Mouse (Mus musculus): Measurements from ENCODE around the gene Tab1. TPM values are rescaled to one million over a fixed set of nuclear protein-coding genes. Genes with fewer than 3 reads are reported as not detected.
"Not testable (repeated sequence)": the region's sequence is repeated elsewhere in the genome, so short reads cannot be mapped to it uniquely, and the experiment has no call there.

The Tab1 gene
- total RNA-seq, 2 experiments from 2014 or later, result 14.8 to 18.4 TPM

DNA sequence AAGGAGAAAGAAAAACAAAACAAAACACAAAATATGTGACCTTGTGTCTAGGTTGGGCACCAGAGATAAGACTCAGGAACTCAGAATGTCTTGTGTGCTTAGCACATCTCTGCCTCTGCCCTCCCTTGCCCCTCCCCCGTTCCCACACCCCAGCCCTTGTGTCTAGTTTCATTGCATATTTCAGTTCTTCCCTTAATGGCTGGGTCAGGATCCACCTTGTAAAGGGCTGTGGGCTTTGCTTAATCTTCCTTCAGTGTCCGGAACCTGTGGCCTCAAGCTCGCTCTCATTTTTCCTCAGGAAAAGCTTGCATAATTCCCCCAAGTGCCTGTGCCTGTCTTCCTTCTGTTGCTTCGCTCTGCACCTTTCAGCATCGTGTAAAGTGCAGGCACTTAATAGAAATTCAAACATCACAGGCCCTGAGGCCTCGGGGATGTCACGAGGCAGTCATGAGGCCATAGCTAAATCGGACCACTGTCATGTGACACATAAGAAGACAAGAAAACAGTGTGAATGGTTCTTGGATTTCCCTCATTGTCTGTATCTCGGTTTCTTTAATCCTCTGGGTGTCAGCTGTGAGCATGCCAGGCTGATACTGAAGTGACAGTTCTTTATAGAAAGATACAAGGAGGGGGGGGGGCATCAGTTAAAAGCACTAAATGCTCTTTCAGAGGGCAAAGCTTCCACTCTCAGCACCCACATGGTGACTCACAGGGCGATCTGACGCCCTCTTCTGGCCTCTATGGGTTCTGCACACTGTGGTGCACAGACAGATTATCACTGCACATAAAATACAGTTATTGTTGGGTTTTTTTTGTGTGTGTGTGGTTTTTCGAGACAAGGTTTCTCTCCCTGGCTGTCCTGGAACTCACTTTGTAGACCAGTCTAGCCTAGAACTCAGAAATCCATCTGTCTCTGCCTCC is 27.2 kb upstream of the Tab1 start:
- no peak for DNase-seq

DNA sequence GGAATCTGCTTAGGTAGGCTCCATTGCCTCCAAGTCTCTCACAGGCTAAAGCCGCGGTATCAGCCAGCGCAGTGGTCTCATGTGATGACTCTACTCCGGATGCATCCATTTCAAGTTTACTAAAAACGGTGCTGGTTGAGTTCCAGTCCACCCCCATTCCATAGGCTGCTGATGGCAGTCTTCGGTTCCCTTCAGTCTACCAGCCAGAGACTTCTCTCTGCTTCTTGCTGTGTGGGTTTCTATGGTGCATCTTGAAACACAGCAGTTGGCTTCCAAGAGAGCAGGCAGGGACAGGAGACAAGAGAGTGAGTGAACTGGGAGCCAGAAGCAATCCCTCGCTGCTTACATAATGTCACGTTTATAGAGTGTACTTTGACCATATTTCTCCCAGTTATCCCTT is 25.8 kb upstream of the Tab1 start:
- no peak for DNase-seq

DNA sequence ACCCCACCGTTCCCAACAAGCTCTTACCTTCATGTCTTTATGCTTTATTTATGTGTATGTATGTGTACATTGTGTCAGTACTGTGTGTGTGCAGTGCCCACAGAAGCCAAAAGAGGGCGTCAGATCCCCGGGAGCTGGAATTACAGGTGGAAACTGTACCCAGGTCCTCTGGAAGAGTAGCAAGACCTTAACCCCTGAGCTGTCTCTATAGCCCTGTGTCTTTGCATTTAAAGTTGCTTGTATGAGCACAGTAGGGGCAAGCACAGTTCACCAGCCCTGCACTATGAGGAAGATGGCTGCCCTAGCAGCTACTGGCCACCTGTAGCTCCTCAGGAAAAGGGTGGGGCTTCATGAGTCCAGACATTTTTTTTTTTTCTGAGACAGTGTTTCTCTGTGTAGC is 25.4 kb upstream of the Tab1 start:
- no peak for DNase-seq

DNA sequence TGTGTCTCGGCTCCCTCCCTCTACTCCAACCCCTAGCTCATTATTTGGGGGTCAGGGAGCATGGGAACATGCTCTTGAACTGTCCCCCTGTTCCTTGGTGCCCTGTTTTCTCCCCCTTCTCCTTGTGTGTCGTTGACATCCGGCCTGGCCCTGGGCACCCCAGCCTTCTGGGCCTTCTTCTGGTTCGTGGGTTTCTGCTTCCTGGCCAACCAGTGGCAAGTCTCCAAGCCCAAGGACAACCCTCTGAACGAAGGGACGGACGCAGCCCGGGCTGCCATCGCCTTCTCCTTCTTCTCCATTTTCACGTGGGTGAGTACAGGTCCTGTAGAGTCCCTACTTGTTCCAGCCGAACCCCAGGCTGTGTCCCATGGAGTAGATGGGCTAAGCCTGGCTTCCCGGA is 21.5 kb upstream of the Tab1 start:
- DNase-seq, result no peak

DNA sequence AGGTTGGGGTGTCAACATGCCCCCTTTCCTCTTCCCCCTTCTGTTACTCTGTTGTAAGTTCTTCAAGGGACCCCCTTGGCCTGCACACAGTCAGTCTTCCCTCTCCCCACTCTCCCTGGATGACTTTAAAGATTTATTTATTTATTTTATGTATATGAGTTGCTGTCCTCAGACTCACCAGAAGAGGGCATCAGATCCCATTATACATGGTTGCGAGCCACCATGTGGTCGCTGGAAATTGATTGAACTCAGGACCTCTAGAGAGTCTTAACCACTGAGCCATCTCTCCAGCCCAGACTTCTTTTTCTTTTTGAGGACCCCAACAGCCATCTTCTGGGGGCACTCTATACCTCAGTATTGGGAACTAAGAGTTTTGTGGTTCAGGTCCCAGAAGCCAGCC is 20.4 kb upstream of the Tab1 start:
- no peak for DNase-seq

DNA sequence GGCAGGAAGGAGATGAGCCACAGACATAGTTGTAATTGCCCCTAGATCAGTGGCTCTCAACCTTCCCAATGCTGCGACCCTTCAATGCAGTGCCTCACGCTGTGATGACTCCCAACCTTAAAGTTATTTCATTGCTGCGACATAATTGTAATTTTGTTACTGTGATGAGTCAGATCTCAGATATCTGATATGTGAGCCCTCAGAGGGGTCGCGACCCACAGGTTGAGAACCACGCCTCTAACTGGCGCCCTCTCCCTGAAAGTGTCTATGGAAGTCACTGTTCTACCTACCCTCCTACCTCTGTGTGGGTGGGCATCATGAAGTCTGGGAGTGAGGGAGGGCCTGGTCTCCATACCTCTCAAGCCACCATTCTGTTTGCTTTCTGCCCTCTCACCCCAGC is 18.5 kb upstream of the Tab1 start:
- no peak for DNase-seq

DNA sequence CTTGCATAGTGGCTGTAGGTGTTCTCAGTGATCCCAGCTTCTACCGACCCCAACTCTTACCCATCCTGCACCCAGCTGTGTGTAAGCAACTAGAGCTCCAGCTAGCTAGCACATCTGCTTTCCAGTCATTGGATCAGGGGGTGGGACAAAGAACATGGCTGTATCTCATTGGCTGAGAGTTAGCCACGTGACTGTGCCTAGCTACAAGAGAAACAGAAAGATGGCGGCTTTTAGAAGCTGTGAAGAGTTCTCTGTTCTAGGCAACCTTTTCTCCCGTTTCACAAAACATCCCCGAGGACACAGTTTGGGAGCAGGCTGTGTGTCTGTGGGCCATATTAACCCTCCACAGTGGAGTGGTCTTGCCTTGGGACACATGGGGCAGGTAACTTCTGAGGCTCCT is 17.7 kb upstream of the Tab1 start:
- no peak for DNase-seq

DNA sequence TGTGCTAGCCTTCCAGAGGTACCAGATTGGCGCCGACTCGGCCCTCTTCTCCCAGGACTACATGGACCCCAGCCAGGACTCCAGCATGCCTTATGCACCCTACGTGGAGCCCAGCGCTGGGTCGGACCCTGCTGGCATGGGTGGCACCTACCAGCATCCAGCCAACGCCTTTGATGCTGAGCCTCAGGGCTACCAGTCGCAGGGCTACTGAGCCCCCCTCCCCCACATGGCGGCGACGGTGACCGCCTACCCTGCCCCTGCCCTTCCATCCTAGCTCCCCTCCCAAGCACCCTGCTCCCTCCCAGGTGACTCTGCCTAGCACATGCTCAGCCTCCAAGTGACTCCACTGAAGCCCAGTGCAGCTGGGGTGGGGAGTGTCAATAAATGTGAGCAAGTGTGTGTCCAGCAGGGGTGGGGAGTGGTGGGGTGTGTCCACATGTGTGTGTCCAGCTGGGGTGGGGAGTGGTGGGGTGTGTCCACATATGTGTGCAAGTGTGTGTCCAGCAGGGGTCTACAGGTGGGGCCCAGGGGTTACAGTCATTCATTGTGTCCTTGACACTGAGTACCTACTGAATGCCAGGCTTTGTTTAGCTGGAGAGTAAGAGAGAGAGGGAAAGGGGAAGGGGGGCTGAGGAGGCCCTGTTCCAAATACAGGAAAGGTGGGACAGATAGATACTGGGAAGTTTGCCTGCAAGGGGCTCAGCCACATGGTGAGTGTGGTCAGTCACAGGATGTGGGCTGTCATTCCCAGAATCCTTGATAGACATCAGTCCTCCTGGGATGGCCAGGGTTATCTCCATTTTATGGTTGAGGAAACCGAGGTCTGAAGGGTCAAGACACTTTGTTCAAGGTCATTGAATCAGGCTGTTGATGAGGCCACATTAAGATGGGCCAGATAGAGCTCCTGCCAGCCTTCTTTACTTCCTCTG is 16.8 kb upstream of the Tab1 start:
- DNase-seq, result no peak

DNA sequence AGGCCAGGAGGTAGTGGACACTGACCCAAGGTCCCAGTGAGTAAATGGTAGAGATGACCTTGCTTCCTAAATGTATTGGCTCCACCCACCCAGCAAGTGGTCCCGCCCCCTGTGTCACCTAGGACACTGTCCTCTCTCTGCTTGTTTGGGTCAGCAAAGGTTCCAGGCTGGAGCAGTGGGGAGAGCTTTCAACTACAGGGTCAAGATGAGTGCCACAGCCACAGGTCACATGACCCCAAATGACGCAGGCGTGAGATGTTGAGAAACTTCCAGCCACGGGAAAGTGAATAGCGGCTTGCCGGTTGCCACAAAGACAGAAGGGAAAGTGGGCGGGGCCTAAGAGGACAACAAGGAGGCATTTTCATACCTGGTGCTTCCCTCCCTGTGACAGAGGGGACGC is 15.8 kb upstream of the Tab1 start:
- DNase-seq, result no peak

DNA sequence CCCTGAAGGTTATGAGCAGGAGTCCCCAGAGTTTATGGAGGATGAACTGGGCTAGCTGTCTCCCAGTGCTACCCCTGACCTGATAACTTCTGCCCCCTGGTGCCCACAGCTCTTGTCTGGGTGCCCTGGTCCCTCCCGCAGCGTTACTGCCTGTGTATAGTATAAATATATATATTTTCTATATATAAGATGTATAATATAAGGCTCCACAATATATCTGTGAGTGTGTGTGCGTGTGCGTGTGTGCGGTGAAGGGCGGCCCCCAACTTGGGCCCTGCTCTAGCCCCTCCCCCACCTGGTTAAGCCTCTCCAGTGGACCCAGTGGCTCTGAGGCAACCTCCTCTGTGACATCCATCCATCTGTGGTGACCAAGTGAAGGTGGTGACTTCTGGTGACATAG is 13.9 kb upstream of the Tab1 start:
- no peak for DNase-seq

DNA sequence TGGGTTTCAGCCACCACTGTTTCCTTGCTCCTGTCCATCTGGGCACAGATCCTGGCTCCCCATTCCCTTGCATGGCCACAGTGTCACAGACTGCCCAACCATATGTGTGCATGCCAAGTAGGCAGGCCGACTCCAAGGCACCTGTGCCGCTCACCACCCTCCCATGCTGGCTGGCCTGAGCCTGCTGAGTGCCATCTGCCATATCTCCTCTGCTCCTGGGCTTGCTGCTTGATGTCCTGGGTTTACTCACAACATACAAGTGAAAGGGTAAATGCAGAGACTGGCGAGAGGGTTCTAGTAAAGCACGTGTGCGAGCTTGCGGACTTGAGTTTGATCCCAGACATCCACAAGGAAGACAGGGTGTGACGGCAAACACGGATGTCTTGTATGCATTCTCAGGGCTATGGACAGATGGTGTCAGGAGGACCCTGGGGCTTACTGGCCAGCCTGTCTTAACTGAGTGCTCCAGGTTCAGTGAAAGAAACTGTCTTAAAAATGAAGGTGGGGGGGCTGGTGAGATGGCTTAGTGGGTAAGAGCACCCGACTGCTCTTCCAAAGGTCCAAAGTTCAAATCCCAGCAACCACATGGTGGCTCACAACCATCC is 11.1 kb upstream of the Tab1 start:
- no peak for DNase-seq

DNA sequence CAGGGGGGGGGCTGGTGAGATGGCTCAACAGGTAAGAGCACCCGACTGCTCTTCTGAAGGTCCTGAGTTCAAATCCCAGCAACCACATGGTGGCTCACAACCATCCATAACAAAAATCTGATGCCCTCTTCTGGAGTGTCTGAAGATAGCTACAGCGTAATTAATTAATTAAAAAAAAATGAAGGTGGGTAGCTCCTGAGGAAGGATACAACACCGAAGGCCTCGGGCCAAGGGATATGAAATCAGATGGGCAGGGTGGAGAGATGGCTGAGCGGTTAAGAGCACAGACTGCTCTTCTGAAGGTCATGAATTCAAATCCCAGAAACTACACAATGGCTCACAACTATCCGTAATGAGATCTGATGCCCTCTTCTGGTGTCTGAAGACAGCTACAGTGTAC is 10.5 kb upstream of the Tab1 start:
- DNase-seq, result not testable (repeated sequence)

DNA sequence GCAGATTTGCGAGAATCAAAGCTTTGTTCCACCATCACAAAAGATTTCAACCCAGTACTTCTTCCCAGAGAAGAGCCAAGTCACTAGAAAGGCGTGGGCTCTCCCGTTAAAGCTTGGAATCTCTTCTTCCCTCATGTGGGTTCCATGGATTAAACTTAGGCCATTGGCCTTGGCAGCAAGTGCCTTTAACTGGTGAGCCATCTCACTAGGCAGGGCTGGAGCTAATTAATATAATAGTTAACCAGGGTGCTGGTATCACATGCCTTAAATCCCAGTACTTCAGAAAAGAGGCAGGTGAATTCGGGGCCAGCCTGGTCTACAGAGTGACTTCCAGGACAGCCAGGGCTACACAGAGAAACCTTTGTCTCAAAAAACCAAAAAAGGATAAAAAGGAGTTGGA is 8.3 kb upstream of the Tab1 start:
- DNase-seq, result no peak

DNA sequence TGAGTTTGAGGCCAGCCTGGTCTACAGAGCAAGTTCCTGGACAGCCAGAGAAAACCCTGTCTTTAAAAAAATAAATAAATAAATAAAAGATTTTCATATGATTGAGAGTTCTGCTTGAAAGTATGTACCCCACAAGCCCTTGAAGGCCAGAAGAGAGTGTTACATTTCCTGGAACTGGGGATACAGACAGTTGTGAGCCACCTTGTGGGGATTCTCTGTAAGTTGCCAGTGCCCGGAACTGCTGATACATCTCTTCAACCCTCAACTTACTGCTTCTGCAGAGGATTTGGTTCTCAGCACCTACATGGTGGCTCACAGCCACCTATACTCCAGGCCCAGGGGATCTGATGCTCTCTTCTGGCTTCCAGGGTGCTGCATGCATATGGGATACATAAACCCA is 5.7 kb upstream of the Tab1 start:
- no peak for DNase-seq

DNA sequence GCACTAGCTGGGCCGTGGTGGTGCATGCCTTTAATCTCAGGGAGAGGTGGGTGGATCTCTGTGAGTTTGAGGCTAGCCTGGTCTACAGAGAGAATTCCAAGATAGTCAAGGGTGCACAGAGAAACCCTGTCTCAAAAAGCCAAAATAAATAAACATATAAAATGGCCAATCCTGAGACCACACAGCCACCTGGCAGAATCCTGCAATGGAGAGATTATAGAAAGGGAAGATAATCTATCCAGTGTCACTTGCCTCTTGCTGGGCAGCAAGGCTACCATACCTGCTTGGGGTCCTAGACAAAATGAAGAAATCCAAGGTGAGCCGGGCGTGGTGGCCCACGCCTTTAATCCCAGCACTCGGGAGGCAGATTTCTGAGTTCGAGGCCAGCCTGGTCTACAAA is 2.9 kb upstream of the Tab1 start:
- DNase-seq, result no peak

DNA sequence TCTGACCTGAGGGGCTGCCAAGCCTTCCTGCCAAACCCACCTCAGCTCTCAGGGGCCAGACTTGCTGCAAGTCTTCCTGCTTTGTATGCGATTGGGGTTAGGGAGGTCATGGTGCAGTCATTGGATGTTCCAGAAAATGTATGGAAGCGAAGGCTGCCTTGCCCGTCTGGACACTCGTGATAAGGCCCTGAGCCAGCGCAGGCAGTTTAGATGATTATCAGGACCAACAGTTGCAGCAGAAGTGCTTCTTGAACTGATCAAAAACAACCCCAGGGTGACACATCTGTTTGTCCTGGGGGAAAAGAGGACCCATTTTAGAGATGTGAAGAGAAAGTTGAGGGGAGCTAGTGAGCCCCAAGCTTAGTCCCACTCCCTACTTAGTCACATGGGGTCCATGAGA is 2.2 kb upstream of the Tab1 start:
- DNase-seq, result no peak

DNA sequence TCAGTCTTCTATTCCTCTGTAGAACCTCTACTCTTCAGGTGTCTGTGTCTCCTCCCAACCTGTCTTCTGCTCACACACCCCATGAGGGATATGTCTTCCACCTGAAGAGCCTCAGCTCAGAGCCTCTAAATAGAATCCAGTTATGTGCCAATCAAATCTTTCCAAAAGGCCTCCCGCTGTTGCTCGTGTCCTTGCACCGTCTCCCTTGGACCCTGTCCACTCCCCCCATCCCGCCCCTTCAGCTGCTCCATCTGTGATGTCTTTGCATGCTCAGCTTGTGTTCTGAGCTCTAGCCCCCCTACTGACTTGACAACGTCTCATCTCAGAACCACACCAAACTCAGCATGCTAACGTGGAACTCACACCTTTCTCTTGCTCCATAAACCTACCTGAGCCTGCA is 1.5 kb upstream of the Tab1 start:
- DNase-seq, result no peak

DNA sequence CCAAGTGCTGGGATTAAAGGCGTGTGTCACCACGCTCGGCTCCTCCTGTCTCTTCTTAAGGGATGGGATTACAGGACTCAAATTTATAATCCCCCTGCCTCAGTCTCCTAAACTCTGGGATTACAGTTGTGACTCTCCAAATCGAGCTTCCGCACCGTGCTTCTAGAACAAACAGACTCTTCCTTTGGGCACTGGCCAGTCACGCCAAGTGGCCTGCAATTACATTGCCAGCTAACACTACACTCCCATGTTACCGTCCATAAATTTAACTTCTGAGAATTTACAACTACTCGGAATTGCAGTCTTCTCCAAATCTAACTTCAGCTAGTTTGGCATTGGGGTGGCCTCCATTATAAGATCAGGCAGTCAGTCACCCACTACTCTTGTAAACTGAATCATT is 475 bp upstream of the Tab1 start:
- no peak for DNase-seq

DNA sequence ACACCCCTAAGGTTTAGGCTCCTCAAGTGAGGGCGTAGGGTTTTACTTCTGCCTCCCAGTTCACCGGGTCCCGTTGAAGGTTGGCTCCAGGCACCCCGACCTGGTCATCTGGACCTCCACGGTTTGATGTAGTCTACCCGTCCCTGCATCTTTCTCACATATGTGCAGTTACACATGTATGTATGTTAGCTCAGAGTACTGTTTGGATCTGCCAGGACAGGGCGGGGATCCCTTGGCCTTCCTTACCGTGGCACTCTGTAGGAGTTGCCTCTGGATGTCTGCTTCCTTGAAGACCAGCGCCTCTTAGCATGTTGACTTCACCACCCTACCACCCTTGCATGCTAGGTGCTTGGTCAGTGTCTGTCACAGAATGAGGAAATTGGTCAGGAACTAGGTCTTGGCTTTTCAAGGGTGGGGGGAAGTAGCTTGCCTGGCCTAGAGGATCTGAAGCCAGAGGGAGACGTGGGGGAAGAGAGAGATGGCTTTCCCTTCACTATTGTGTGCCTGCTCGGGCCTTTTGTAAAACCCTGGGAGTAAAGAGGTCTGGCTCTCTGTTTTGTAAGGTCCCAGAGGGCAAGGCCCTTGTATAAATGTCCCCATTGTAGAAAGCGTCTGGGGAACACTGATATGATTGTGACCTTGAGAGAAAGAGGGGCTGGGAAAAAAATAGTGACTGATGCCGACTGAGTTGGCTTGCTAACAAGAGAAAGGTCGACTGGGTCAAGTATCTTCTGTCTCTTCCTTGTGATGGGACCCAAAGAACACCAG is 939 bp downstream of the Tab1 start:
- peak in 1 of 2 experiments; percentile 40 for DNase-seq

DNA sequence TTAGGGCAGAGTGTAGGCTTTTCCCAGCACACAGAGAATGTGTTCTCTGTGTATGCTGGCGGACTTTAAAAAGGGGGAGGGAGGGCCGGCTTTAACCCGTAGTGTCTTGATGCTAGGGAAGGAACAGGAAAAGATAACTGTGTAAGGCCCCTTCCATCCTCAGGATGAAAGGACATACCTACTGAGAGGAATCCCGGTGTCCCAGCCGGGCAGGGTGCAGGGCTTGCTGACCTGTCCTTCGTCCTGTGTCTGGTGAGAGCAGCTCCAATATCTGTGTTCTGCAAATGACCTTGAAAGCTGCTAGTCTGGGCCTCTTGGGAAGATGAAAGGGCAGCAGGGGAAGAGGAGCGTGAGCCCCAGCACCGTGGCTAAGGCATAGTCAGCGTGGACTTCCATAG is 1.5 kb downstream of the Tab1 start:
- peak; percentile 50 for DNase-seq

DNA sequence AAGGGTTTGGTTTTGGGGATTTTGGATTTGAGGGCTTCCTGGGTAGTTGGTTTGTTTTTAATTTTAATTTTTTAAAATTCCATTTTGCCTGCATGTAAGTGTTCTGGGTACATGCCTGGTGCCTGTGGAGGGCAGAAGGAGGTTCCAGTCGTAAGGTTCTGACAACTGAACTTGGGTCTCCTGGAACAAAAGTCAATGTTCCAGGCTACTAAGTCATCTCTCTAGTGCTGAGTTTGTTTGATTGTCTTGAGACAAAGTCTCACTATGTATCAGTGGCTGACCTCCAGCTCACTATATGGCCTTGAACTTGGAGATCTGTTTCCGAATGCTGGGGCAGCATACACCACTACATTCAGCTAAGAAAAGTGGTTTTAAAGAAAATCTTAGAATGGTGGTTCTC is 2.6 kb downstream of the Tab1 start:
- no peak for DNase-seq

DNA sequence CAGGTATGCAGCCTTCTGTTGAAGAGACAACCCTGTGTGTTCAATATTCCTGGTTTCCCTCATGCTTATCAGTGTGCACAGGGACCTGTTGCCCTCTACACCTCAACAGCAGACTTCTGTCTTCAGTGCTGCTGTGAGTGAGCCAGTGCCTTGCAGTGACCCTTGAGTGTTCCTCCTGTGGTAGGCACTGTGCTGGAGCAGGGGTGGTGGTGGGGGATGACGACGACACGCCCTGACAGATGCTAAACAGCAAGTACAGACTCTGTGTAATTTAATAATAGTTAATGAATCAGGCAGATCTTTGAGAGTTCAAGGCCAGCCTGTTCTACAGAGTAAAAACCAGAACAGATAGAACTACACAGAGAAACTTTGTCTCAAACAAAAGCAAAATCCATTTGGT is 3.7 kb downstream of the Tab1 start:
- DNase-seq, result no peak
